Mouse (Mus musculus): ENCODE data around the gene Col4a1. TPM values are rescaled to one million over a fixed set of nuclear protein-coding genes. Genes with fewer than 3 reads are reported as not detected.

Col4a1 gene
- polyA plus RNA-seq, 1 experiment from 2014 or later: 213 TPM

DNA sequence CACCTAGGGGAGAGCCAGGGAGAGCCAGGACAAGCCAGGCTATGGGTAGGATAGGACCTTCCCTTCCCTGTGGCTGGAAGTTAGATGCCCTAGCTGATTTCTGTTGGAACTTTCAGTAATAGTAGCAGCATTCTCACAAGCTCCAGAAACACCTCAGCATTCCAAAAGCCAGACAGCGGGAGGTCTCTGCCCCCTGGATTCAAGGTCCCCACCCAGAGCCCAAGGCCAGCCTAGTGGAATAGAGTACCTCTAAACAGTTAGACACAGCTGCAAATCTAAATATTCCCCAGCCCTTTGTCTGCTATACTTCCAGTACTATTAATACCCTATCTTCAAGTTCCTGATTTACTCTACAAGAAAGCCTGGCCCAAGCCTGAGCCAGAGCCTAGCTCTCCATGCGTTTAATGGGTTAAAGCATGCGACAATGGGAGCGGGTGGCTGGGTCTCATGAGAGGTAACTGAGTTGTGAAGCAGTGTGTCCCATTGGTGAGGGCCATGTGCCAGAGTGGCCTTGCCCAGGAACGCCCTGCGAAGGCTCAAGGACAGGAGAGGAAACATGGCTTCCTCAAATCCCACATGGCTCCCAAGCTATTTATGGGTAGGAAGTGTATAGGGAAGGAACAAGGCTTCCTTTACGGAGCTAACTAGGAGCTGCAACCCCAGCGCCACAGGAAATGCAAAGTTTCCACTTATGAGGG is 15.3 kb downstream of the Col4a1 start:
- H3K9me3 ChIP-seq (replicated peaks; ENCODE audit: control insufficient read depth, low read length): no peaks in the 10 kb centered on the region
- 38% methylated on average over 8 of the region's 8 CpGs for WGBS
- peak; percentile 59 for ATAC-seq (replicated peaks; ENCODE audit: extremely low read depth, insufficient read depth, low FRiP score)
- no peaks in the 10 kb centered on the region for H3K36me3 ChIP-seq (ENCODE audit: control insufficient read depth, insufficient read depth)
- peaks cover 50% of the 10 kb centered on the region for H3K4me1 ChIP-seq (ENCODE audit: control insufficient read depth, insufficient read depth, low read length)
- peak overlapping the region; percentile 26 for H3K4me2 ChIP-seq (ENCODE audit: low read depth, low read length)
- H3K27ac ChIP-seq (ENCODE audit: low read length): peak overlapping the region; percentile 87
- peak overlapping the region; percentile 15 for H3K9ac ChIP-seq (ENCODE audit: low read length)
- H3K4me3 ChIP-seq (ENCODE audit: low read length): no peak overlapping the region
- no peaks in the 10 kb centered on the region for H3K27me3 ChIP-seq (ENCODE audit: control insufficient read depth, insufficient read depth, low read length)

DNA sequence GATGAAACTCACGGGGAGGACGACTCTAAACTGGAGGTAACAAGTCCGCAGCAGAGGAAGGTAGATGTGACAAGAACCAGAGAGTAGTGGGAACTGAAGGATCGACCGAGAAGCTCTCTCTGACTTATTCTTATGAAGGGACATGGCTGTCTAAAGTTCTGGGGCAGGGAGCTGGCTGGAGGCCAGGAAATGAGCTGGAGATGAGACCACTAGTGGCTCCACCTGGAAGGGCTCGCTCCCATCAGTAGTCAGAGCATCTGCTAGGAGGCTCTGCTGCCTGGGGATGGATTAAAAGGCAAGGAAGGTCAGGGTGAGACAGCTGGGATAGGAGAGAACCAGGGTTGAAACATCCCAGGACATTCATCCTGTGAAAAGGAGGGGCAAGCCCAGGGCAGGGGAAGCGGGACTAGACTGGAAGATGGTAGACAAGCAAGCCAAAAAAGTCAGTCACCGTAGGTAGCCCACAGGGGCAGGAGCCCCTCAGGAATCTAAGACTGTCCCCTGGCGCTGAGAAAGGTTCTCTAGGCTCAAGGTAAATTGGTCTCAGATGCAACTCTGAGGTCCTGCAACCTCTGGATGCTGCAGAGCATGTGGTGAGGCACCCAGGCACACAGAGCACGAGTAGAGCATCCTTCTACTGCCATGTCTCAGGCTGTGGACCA is 16.2 kb downstream of the Col4a1 start:
- no peaks in the 10 kb centered on the region for H3K36me3 ChIP-seq (ENCODE audit: control insufficient read depth, insufficient read depth)
- H3K9ac ChIP-seq (ENCODE audit: low read length): peak overlapping the region; percentile 15
- peak overlapping the region; percentile 87 for H3K27ac ChIP-seq (ENCODE audit: low read length)
- WGBS: 82% methylated on average over 10 of the region's 10 CpGs
- no peak for ATAC-seq (replicated peaks; ENCODE audit: extremely low read depth, insufficient read depth, low FRiP score)
- H3K27me3 ChIP-seq (ENCODE audit: control insufficient read depth, insufficient read depth, low read length): no peaks in the 10 kb centered on the region
- H3K4me2 ChIP-seq (ENCODE audit: low read depth, low read length): peak overlapping the region; percentile 26; the same call in 1 of the 2 replicates
- no peak overlapping the region for H3K4me3 ChIP-seq (ENCODE audit: low read length)
- H3K4me1 ChIP-seq (ENCODE audit: control insufficient read depth, insufficient read depth, low read length): peaks cover 50% of the 10 kb centered on the region
- H3K9me3 ChIP-seq (replicated peaks; ENCODE audit: control insufficient read depth, low read length): no peaks in the 10 kb centered on the region

DNA sequence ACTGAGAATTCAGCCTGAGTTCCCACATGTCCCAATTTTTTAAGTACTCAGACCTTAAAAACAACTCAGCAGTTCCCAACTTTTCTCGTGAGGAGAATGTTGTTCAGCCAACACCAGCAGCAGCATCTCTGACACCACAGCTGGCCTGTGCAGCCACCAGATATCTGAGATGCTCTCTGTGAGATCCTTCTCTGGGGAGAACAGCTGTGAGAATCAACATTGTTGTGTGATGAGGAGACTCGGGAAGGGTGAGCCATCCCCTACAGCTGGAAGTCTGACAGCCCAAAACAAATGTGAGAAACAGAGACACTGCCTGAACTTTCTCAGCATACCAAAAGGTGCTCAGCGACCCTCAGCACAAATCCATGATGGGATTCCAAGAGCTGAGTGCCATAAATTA is 20.0 kb downstream of the Col4a1 start:
- H3K9ac ChIP-seq (ENCODE audit: low read length): no peak overlapping the region
- WGBS: 45% methylated on average over 3 of the region's 3 CpGs
- H3K36me3 ChIP-seq (ENCODE audit: control insufficient read depth, insufficient read depth): no peaks in the 10 kb centered on the region
- ATAC-seq (replicated peaks; ENCODE audit: extremely low read depth, insufficient read depth, low FRiP score): no peak
- no peaks in the 10 kb centered on the region for H3K9me3 ChIP-seq (replicated peaks; ENCODE audit: control insufficient read depth, low read length)
- no peak overlapping the region for H3K27ac ChIP-seq (ENCODE audit: low read length)
- peaks cover 40% of the 10 kb centered on the region for H3K4me1 ChIP-seq (ENCODE audit: control insufficient read depth, insufficient read depth, low read length)
- no peak overlapping the region for H3K4me2 ChIP-seq (ENCODE audit: low read depth, low read length)
- no peak overlapping the region for H3K4me3 ChIP-seq (ENCODE audit: low read length)
- H3K27me3 ChIP-seq (ENCODE audit: control insufficient read depth, insufficient read depth, low read length): no peaks in the 10 kb centered on the region

DNA sequence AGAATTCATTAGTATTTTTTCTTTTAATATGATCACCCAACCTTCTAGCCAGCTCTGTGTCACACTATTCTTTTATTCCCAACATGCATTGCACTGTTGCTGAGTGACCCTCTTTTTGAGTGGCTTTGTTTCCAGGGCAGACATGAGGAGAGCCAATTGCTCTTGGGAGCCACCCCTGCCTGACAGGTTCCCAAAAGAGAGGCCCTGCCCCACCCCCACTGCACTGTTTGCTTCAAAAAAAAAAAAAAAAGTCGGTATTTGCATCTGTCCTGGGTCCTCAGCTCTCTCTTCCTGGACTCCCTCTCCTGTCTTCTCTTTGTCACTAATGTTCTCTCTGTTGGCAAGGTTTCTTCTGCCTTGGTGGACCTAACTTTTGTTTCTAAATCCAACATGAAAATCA is 22.1 kb downstream of the Col4a1 start:
- Histone ChIP-seq H3K4me1 (ENCODE audit: control insufficient read depth, insufficient read depth, low read length) (peaks cover 26% of the 10 kb centered on the region), H3K36me3 (ENCODE audit: control insufficient read depth, insufficient read depth) (no peaks in the 10 kb centered on the region), H3K4me2 (ENCODE audit: low read depth, low read length) (no peak overlapping the region), H3K4me3 (ENCODE audit: low read length) (no peak overlapping the region), H3K9ac (ENCODE audit: low read length) (no peak overlapping the region), H3K27me3 (ENCODE audit: control insufficient read depth, insufficient read depth, low read length) (no peaks in the 10 kb centered on the region), H3K9me3 (replicated peaks; ENCODE audit: control insufficient read depth, low read length) (no peaks in the 10 kb centered on the region), H3K27ac (ENCODE audit: low read length) (no peak overlapping the region)
- ATAC-seq (replicated peaks; ENCODE audit: extremely low read depth, insufficient read depth, low FRiP score): no peak
- 6% methylated on average over 1 of the region's 1 CpGs for WGBS

DNA sequence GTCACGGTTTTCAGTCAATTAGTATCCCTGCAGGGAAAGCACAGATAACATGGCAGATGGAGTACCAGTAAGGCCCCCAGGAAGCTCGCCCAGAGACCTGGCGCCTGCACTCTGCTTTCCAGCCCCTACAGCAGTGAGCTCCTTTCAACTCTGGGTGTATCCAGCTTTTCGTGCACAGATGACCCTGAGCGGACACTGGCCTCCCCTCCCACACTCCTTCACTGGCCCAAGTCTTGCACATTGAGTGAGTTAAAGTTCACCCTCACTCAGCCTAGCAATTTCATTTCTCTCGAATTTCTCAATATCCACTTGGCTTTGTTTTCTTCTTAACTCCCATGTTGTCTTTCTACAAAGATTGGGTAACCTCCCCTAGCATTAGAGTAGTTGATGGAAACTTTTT is 24.3 kb downstream of the Col4a1 start:
- H3K4me3 ChIP-seq (ENCODE audit: low read length): no peak overlapping the region
- H3K9ac ChIP-seq (ENCODE audit: low read length): no peak overlapping the region
- peaks cover 30% of the 10 kb centered on the region for H3K4me1 ChIP-seq (ENCODE audit: control insufficient read depth, insufficient read depth, low read length)
- no peaks in the 10 kb centered on the region for H3K27me3 ChIP-seq (ENCODE audit: control insufficient read depth, insufficient read depth, low read length)
- H3K27ac ChIP-seq (ENCODE audit: low read length): no peak overlapping the region
- no peaks in the 10 kb centered on the region for H3K36me3 ChIP-seq (ENCODE audit: control insufficient read depth, insufficient read depth)
- no peak for ATAC-seq (replicated peaks; ENCODE audit: extremely low read depth, insufficient read depth, low FRiP score)
- H3K9me3 ChIP-seq (replicated peaks; ENCODE audit: control insufficient read depth, low read length): no peaks in the 10 kb centered on the region
- WGBS: 64% methylated on average over 6 of the region's 6 CpGs
- no peak overlapping the region for H3K4me2 ChIP-seq (ENCODE audit: low read depth, low read length)

DNA sequence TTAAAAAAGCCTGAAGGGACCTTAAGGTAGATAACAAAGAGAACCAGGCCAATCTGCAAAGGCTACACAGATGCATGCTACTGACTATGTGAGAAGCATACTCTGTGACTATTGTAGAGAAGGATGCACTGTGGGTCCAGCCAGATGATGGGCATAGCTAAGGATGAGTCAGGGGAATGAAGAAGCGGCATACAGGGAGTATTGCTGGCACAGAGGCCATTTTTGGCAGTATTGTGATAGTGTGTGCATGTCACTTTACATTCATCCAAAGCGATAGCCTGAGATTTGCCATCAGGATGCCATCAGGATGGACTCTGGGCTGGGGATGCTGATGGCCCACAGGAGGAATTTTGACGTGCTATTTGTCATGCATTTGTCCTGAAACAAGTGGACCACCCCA is 25.5 kb downstream of the Col4a1 start:
- H3K36me3 ChIP-seq (ENCODE audit: control insufficient read depth, insufficient read depth): peaks cover under 1% of the 10 kb centered on the region; the same call in 1 of the 2 replicates
- no peak overlapping the region for H3K4me3 ChIP-seq (ENCODE audit: low read length)
- WGBS: 80% methylated on average over 3 of the region's 3 CpGs
- no peak overlapping the region for H3K4me2 ChIP-seq (ENCODE audit: low read depth, low read length)
- no peak for ATAC-seq (replicated peaks; ENCODE audit: extremely low read depth, insufficient read depth, low FRiP score)
- no peak overlapping the region for H3K9ac ChIP-seq (ENCODE audit: low read length)
- no peaks in the 10 kb centered on the region for H3K9me3 ChIP-seq (replicated peaks; ENCODE audit: control insufficient read depth, low read length)
- H3K4me1 ChIP-seq (ENCODE audit: control insufficient read depth, insufficient read depth, low read length): peaks cover 34% of the 10 kb centered on the region
- H3K27ac ChIP-seq (ENCODE audit: low read length): no peak overlapping the region
- no peaks in the 10 kb centered on the region for H3K27me3 ChIP-seq (ENCODE audit: control insufficient read depth, insufficient read depth, low read length)

DNA sequence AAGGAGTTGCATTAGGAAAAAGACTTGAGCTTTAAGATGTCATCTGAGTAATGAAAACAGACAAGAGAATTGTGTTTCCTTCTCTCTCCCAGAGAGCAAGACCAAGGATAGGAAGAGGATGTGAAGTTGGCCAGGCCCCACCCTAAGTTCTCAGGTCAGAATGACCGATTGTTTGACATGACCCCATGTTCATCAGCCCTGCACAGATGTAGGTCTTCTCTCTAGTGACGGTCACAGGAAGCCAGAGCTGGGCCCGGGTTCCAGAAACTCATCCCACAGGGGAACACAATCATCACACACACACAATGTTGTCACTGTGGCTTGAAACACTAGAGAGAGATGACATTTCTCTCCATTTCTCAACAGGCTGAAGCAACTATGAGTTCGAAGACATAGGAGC is 27.2 kb downstream of the Col4a1 start:
- Histone ChIP-seq H3K4me3 (ENCODE audit: low read length) (no peak overlapping the region), H3K9ac (ENCODE audit: low read length) (no peak overlapping the region), H3K27me3 (ENCODE audit: control insufficient read depth, insufficient read depth, low read length) (no peaks in the 10 kb centered on the region), H3K4me2 (ENCODE audit: low read depth, low read length) (no peak overlapping the region), H3K27ac (ENCODE audit: low read length) (no peak overlapping the region), H3K4me1 (ENCODE audit: control insufficient read depth, insufficient read depth, low read length) (peaks cover 35% of the 10 kb centered on the region), H3K9me3 (replicated peaks; ENCODE audit: control insufficient read depth, low read length) (no peaks in the 10 kb centered on the region), H3K36me3 (ENCODE audit: control insufficient read depth, insufficient read depth) (peaks cover 4% of the 10 kb centered on the region; the same call in 1 of the 2 replicates)
- 60% methylated on average over 4 of the region's 4 CpGs for WGBS
- no peak for ATAC-seq (replicated peaks; ENCODE audit: extremely low read depth, insufficient read depth, low FRiP score)

DNA sequence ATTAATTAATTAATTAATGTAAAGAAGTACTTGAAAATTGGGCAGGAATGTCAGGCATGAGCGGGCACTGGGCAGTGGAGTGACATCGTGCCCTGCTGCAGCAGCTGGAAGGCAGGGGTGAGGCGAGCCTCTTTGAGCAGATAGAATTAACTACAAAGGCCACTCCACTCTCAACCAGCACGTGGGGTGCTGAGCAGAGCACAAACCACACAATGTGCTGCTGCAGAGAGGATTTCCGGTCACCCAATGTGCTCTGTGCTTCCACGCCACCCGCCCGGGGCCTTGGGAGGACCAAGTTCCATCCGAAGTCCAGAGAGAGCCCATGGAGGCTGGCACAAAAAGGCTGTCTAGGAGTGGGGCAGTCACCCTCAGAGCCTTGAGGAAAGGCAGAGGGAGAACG is 29.4 kb downstream of the Col4a1 start:
- ATAC-seq (replicated peaks; ENCODE audit: extremely low read depth, insufficient read depth, low FRiP score): no peak
- WGBS: 49% methylated on average over 10 of the region's 10 CpGs
- Histone ChIP-seq H3K9me3 (replicated peaks; ENCODE audit: control insufficient read depth, low read length) (no peaks in the 10 kb centered on the region), H3K4me1 (ENCODE audit: control insufficient read depth, insufficient read depth, low read length) (peaks cover 48% of the 10 kb centered on the region), H3K4me3 (ENCODE audit: low read length) (no peak overlapping the region), H3K4me2 (ENCODE audit: low read depth, low read length) (no peak overlapping the region), H3K9ac (ENCODE audit: low read length) (no peak overlapping the region), H3K27ac (ENCODE audit: low read length) (peak overlapping the region; percentile 64), H3K27me3 (ENCODE audit: control insufficient read depth, insufficient read depth, low read length) (no peaks in the 10 kb centered on the region), H3K36me3 (ENCODE audit: control insufficient read depth, insufficient read depth) (peaks cover 4% of the 10 kb centered on the region; the same call in 1 of the 2 replicates)

DNA sequence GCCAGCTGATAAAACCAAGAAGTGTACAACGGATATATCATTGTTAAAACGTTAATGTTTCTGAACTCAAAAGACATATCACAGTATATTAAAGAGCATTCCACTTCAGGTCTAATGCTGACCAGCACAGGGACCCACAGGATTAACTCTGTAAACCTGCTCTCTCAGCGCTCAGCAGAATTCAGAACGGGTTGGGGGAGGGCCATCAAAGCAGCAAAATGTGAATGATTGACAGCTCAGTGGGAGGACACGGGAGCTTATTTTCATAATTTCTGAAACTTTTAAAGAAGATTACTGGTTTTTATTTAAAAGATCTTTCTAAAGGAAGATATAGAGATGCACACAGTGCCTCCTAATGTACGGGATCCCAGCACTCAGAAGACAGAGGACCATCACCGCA is 29.9 kb downstream of the Col4a1 start:
- Histone ChIP-seq H3K9ac (ENCODE audit: low read length) (no peak overlapping the region), H3K36me3 (ENCODE audit: control insufficient read depth, insufficient read depth) (peaks cover 4% of the 10 kb centered on the region; the same call in 1 of the 2 replicates), H3K4me1 (ENCODE audit: control insufficient read depth, insufficient read depth, low read length) (peaks cover 54% of the 10 kb centered on the region), H3K4me2 (ENCODE audit: low read depth, low read length) (no peak overlapping the region), H3K4me3 (ENCODE audit: low read length) (no peak overlapping the region), H3K27ac (ENCODE audit: low read length) (no peak overlapping the region), H3K9me3 (replicated peaks; ENCODE audit: control insufficient read depth, low read length) (no peaks in the 10 kb centered on the region), H3K27me3 (ENCODE audit: control insufficient read depth, insufficient read depth, low read length) (no peaks in the 10 kb centered on the region)
- ATAC-seq (replicated peaks; ENCODE audit: extremely low read depth, insufficient read depth, low FRiP score): no peak
- 77% methylated on average over 7 of the region's 7 CpGs for WGBS
